Mouse (Mus musculus): ENCODE measurements around the gene Srrm1.
A peak's percentile ranks its signal among the peaks of the same experiment; 100 is the strongest.
"Not testable (repeated sequence)": the region's sequence is repeated elsewhere in the genome, so short reads cannot be mapped to it uniquely, and the experiment has no call there.

The Srrm1 gene

GRCm38 (mm10) chr4:135300248-135301041 is 52.7 kb downstream of the Srrm1 start:
- no peak for DNase-seq

GRCm38 (mm10) chr4:135298680-135299079 is 54.4 kb downstream of the Srrm1 start:
- DNase-seq: no peak

DNA sequence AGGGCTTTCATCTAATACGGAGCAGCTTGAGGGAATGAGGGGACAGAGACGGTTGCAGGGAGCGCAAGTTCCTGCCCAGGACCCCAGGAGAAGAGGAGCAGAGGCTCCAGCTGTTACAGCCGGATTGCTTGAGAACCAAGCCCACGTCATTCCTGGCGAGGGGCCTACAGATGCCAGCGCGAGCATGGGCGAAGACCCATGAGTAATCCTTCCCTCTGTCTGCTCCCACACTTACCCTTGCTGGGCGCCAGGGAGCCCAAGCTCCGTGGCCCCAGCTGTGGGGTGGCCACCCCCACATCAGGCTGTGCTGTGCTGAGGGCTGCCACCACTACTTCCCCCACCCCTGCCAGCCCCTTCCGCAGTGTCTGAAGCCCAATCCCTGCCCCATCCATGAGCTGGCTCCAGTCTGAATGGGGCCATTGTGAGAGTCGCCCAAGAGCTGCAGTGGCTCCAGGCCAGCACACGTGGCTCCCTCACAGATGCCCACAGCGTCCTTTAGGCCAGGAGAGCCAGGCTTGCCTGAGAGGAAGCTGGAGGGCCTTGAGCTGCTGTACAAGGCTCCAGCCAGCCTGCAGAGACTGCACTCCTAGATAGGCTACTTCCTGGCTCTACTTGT is 55.1 kb downstream of the Srrm1 start:
- no peak for DNase-seq

DNA sequence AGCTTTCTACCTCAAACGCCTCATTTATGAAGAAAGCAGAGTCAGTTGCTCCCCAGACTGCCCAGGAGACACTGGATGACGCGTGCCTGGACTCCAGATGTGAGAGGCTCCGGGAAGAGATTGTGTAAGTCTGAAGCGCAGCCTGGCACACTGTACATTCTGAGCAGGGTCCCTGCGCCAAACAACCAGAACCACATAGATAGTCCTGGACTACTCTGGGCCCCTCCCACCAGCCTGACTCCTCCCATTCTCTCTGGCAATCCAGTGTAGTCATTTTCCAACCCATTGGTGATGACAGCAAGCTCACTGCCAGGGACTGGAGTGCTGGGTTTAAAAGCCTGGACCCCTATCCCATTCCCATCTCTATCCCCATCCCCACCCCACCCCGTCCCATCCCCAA is 56.0 kb downstream of the Srrm1 start:
- no peak for DNase-seq

GRCm38 (mm10) chr4:135296565-135296964 is 56.6 kb downstream of the Srrm1 start:
- DNase-seq: no peak

DNA sequence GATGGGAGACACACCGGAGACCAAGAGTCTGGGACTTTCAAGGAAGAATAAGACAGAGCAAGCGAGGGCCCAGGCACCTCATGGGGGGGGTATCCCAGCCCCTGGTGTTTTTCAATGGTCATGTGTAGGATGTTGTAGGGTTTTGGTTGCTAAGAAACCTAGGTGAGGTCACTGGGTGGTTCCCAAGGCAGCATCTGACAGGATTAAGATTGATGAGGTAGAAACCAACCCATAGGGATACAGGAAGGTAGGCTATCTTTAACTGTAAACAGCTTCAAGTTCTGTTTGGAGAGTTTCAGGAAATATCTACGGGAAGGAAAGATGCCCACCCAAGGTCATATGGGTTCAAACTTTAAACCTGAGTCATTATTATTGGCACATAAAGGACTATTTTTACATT is 59.3 kb downstream of the Srrm1 start:
- no peak for DNase-seq

GRCm38 (mm10) chr4:135292477-135293089 is 60.5 kb downstream of the Srrm1 start:
- peak in 1 of 2 experiments; percentile 47 for DNase-seq

DNA sequence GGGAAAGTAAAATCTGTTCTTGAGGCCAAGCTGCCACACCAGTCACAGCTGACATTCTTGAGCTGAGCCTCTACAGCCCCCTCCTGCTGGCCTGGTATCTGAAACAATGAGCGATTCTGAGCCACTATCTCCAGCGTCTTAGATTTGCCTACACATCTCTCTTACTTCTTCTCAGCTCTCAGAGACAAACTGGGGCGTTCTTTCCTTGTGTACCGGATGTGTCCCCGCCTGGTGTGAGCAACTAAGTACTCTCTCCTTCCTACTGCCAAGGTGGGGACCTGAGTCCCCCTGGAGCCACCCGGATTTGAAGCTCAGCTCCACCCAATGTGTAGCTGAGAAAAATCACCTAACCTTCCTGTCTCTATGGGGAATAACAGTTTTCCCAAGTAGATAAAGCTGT is 61.3 kb downstream of the Srrm1 start:
- no peak for DNase-seq

GRCm38 (mm10) chr4:135291199-135291598 is 61.9 kb downstream of the Srrm1 start:
- DNase-seq: no peak

DNA sequence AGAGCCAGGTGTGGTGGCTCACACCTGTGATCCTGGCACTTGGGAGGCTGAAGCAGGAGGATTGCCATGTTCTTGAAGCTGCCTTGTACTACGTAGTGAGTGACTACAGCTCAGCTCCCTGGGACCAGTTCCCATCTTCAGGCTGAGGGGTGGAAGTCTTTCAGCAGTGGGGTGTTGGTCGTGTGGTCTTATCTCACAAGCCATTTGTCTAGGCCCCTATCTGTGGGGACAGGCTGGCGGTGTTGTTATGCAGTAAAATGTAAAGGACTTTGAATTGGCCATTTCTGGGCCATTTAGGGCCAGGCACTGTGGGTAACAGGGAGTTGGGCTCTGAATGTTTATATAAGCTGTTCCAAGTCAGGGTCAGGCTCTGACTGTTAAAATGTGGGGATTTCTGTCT is 65.1 kb downstream of the Srrm1 start:
- no peak for DNase-seq

DNA sequence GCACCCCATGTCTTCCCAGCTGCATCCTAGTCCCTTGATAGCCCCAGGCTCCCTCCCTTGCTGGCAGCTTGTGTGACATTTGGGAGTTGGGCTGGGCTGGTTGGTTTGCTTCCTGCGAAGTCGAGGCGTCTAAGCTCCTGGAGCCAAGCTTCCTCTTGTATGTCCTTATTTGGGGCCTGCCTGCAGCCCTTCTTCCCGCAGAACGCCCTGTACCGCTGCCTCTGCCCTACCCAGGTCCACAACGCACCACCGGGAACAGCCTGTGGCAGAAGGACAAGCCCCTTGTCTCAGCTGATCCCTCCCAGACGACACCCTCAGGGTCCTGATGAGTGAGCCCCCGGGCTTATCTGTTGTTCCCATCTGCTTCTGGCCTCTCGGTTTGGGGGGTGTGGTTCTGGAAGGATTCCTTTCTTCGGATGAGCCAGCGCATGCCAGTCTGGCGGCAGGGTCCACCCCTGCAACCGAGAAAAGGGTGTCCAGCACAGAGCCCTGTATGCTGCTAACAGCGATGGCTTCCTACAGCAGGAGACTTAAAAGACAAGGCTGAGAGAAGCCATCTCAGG is 66.2 kb downstream of the Srrm1 start:
- DNase-seq: no peak

DNA sequence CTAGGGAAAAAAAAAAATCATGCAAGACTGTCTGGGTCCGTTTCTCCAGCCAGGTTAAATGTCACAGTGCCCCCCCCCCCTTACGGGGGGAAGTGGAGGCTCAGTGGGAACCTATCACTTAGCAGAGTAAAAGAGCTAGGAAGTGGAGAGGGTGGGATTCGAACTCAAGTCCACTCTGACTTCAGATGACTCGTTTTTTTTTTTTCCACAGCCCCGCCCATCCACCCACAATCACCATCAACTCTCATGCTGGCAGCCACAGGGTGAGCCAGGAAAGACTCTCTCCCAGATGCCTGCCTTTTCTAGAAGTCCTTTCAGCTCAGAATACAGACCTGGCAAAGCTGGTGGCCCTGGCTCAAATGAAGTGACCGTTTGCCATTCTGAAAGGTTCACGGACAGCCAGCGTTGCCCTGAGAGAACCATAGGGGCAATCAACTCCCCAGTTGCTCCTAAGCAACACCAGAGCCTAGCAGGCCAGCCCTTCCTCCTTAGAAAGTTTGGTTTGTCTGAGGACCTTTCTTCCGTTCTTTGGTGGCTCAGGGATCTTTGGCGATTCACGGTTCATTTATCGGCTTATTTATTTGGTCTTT is 67.0 kb downstream of the Srrm1 start:
- DNase-seq: no peak

DNA sequence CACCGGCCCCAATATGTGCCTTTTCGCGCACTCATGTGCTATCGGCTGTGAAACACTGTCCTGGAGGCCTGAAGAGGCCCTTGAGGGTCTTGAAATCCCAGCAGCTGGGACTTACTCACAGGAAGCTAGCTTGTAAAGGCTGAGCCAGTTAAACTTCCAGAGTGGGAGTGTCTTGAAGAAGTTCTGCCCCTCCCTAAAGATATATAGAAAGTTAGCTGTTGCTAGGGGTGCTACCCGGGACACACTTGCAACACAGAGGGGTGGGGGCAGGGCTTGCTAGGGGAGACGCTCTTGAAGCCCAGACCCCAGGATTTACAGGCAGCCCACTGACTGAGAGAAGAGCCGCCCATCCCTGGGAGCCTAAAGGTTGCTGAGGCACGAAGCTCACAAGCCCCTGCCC is 67.7 kb downstream of the Srrm1 start:
- DNase-seq: no peak

GRCm38 (mm10) chr4:135283875-135284274 is 69.2 kb downstream of the Srrm1 start:
- DNase-seq: no peak

DNA sequence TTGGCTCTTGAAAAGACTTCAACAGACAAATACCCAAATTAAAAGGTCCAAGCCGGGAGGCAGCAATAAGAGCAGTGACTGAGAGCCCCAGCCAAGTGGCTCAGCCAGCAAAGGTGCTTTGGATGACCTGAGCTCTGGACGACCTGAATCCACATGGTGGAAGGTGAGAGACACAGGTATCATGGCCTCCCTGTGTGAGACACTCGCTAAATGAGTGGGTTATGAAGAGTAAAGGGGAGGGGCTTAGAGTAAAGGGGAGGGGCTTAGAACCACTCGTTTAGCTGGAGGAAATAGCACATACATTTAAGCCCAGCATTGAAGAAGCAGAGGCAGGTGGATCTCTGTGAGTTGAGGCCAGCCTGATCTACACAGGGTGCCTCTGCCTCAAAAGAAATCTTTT is 69.7 kb downstream of the Srrm1 start:
- DNase-seq: no peak

GRCm38 (mm10) chr4:135282651-135283290 is 70.3 kb downstream of the Srrm1 start:
- no peak for DNase-seq

DNA sequence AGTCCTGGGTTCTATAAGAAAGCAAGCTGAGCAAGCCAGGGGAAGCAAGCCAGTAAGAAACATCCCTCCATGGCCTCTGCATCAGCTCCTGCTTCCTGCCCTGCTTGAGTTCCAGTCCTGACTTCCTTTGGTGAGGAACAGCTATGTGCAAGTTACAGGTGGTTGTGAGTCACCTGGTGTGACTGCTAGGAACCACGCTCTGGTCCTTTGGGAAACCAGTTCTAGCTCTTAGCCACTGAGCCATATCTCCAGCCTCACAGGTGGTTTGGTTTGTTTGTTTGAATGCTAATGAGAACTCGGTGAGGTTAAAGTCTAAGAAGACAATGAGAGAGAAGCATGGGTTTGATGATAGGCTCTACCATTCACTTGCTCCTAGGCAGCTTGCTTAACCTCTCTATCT is 73.1 kb downstream of the Srrm1 start:
- not testable (repeated sequence) for DNase-seq

GRCm38 (mm10) chr4:135276681-135277379 is 76.3 kb downstream of the Srrm1 start:
- DNase-seq: no peak

- DNase-seq: no peak
Measured at GRCm38 (mm10) chr4:135274761-135275160, 78.4 kb downstream of the Srrm1 start.

GRCm38 (mm10) chr4:135273307-135273682 is 79.8 kb downstream of the Srrm1 start:
- DNase-seq: peak in 1 of 2 experiments; percentile 43

GRCm38 (mm10) chr4:135272640-135273306 is 80.3 kb downstream of the Srrm1 start, which contains the start of gene Clic4:
Gene Clic4, minus strand, starts transcription at chr4:135272814.
- DNase-seq: peak; percentile 98 to 99

Measured in thymus, adult 18-20 months (tissue).